Mouse (Mus musculus) kidney, adult 2 months (tissue): ENCODE results near the gene Cblc. TPM values are rescaled to one million over a fixed set of nuclear protein-coding genes. Genes with fewer than 3 reads are reported as not detected.
A peak's percentile ranks its signal among the peaks of the same experiment; 100 is the strongest.

Experiments
- DNase-seq: peaks from one replicate; pipeline ENCODE4 v3.0.0; 2021
- H3K27ac ChIP-seq: fragments of 200-500 bp; 2 replicates; pipeline ENCODE4 v1.5.1; 2012; ENCODE audit warnings: low read depth, low read length, control low read depth, inconsistent platforms; ENCODE audit not compliant: insufficient read depth
- H3K27me3 ChIP-seq: fragments of 200-500 bp; replicated peaks from 2 replicates; pipeline ENCODE4 v1.6.1; 2012; ENCODE audit warnings: mild to moderate bottlenecking, moderate library complexity, low read length, inconsistent platforms; ENCODE audit not compliant: control insufficient read depth, insufficient read depth
- H3K36me3 ChIP-seq: fragments of 200-500 bp; 2 replicates; pipeline ENCODE4 v1.6.1; 2012; ENCODE audit warnings: mild to moderate bottlenecking, moderate library complexity, low read length, inconsistent platforms; ENCODE audit not compliant: control insufficient read depth, insufficient read depth
- H3K4me1 ChIP-seq: fragments of 200-500 bp; 2 replicates; pipeline ENCODE4 v1.6.1; 2011; ENCODE audit warnings: low read length; ENCODE audit not compliant: control insufficient read depth, insufficient read depth
- H3K4me3 ChIP-seq: fragments of 200-500 bp; 2 replicates; pipeline ENCODE4 v1.5.1; 2011; ENCODE audit warnings: mild to moderate bottlenecking, low read depth, low read length, control low read depth; ENCODE audit not compliant: insufficient read depth
- CTCF ChIP-seq: fragments of 200-500 bp; conservative IDR thresholded peaks from 2 replicates; pipeline ENCODE4 v1.5.1; 2011; ENCODE audit warnings: low read depth, mild to moderate bottlenecking, control low read depth, low read length, moderate library complexity, mixed read lengths; ENCODE audit not compliant: insufficient read depth, insufficient read length
- POLR2A ChIP-seq: fragments of 200-500 bp; IDR thresholded peaks from one replicate; pipeline ENCODE4 v1.6.1; 2011; ENCODE audit warnings: low read depth, low read length, control low read depth
- WGBS: fragments of 180-500 bp; shearing (Covaris S2); methylation state at CpG from one replicate; pipeline ENCODE4 v1.1.7; 2018; 5-methylcytosine and 5-hydroxymethylcytosine counted together
- polyA plus RNA-seq: library from polyadenylated mRNA; depleted of rRNA; stranded (reverse); fragments of >200 nt; gene quantifications from 2 replicates; pipeline ENCODE4 v1.2.3, GENCODE M21; 2012

Gene Cblc
- polyA plus RNA-seq, 1 experiment = 24.4 TPM

GRCm38 (mm10) chr7:19769434-19770374 is 26.9 kb downstream of the Cblc start:
- Histone ChIP-seq H3K36me3 (no peaks in the 10 kb centered on the region), H3K4me1 (peaks cover 7% of the 10 kb centered on the region; the same call in 1 of the 2 replicates), H3K27me3 (no peaks in the 10 kb centered on the region), H3K4me3 (peak overlapping the region; percentile 75), H3K27ac (peak overlapping the region; percentile 76)
- no peak for TF ChIP-seq CTCF
- TF ChIP-seq POLR2A = no peak
- no peak for DNase-seq
- WGBS = 16% methylated on average over 16 of the region's 16 CpGs

GRCm38 (mm10) chr7:19769001-19769400 is 27.6 kb downstream of the Cblc start:
- Histone ChIP-seq H3K4me1 (peaks cover 7% of the 10 kb centered on the region; the same call in 1 of the 2 replicates), H3K27me3 (no peaks in the 10 kb centered on the region), H3K36me3 (no peaks in the 10 kb centered on the region), H3K27ac (peak overlapping the region; percentile 70), H3K4me3 (peak overlapping the region; percentile 75)
- TF ChIP-seq POLR2A (no peak), CTCF (no peak)
- 21% methylated on average over 4 of the region's 4 CpGs for WGBS
- no peak for DNase-seq

- 47% methylated on average over 14 of the region's 14 CpGs for WGBS
- peak overlapping the region; percentile 70 for H3K27ac ChIP-seq
- H3K4me1 ChIP-seq = peaks cover 7% of the 10 kb centered on the region; the same call in 1 of the 2 replicates
Measured at GRCm38 (mm10) chr7:19768251-19768650, 28.4 kb downstream of the Cblc start.

GRCm38 (mm10) chr7:19764581-19764980 is 32.0 kb downstream of the Cblc start:
- 0 out of 2 replicates have a peak, but pooled peaks cover 3% of the 10 kb centered on the region for H3K4me1 ChIP-seq
- peak overlapping the region; percentile 43; the same call in 1 of the 2 replicates for H3K27ac ChIP-seq
- no peaks in the 10 kb centered on the region; the same call in 1 of the 2 replicates for H3K36me3 ChIP-seq
- no peak for TF ChIP-seq CTCF
- no peaks in the 10 kb centered on the region for H3K27me3 ChIP-seq
- 67% methylated on average over 9 of the region's 9 CpGs for WGBS
- peak; percentile 39 for DNase-seq
- H3K4me3 ChIP-seq = no peak overlapping the region

More at GRCm38 (mm10) chr7:19768251-19768650, 28.4 kb downstream of the Cblc start:
- H3K27me3 ChIP-seq = no peaks in the 10 kb centered on the region
- peak overlapping the region; percentile 75 for H3K4me3 ChIP-seq
- TF ChIP-seq POLR2A (no peak), CTCF (no peak)
- peak; percentile 55 for DNase-seq
- H3K36me3 ChIP-seq = no peaks in the 10 kb centered on the region

GRCm38 (mm10) chr7:19763829-19764477 is 32.7 kb downstream of the Cblc start:
- 54% methylated on average over 13 of the region's 13 CpGs for WGBS
- TF ChIP-seq CTCF = no peak
- TF ChIP-seq POLR2A = no peak
- DNase-seq = peak; percentile 64
- Histone ChIP-seq H3K4me3 (no peak overlapping the region), H3K36me3 (no peaks in the 10 kb centered on the region; the same call in 1 of the 2 replicates), H3K4me1 (0 out of 2 replicates have a peak, but pooled peaks cover 3% of the 10 kb centered on the region), H3K27ac (peak overlapping the region; percentile 43; the same call in 1 of the 2 replicates), H3K27me3 (no peaks in the 10 kb centered on the region)

GRCm38 (mm10) chr7:19762283-19762682 is 34.3 kb downstream of the Cblc start:
- Histone ChIP-seq H3K27ac (no peak overlapping the region), H3K4me1 (no peaks in the 10 kb centered on the region), H3K4me3 (no peak overlapping the region), H3K27me3 (no peaks in the 10 kb centered on the region), H3K36me3 (no peaks in the 10 kb centered on the region; the same call in 1 of the 2 replicates)
- 68% methylated on average over 11 of the region's 11 CpGs for WGBS
- DNase-seq = no peak
- TF ChIP-seq POLR2A (no peak), CTCF (no peak)

- H3K27ac ChIP-seq = 0 out of 2 replicates have a peak overlapping the region, but pooled peaks have one; percentile 5
- no peaks in the 10 kb centered on the region for H3K27me3 ChIP-seq
- 0 out of 2 replicates have a peak, but pooled peaks cover 3% of the 10 kb centered on the region for H3K4me1 ChIP-seq
- no peaks in the 10 kb centered on the region; the same call in 1 of the 2 replicates for H3K36me3 ChIP-seq
- no peak overlapping the region for H3K4me3 ChIP-seq
- TF ChIP-seq CTCF (no peak), POLR2A (no peak)
- 46% methylated on average over 13 of the region's 13 CpGs for WGBS
- peak; percentile 48 for DNase-seq
Measured at GRCm38 (mm10) chr7:19760021-19760420, 36.6 kb downstream of the Cblc start.
